8 mouse cellular contexts compared by ENCODE assay signal in genomic region chr9:119445737-119446136, GRCm38 (mm10). TPM values are rescaled to one million over a fixed set of nuclear protein-coding genes. Genes with fewer than 3 reads are reported as not detected.
DNase-seq lines count a peak whose midpoint lies in the region; ATAC-seq and TF ChIP-seq lines count a peak whose summit lies in the region.

No protein-coding gene starts in this region.

- no peak overlapping the region for H3K27ac ChIP-seq in layer of hippocampus, adult 2 months
- H3K27ac ChIP-seq in embryonic facial prominence, embryonic 10.5 days (replicated peaks) = peak overlapping the region; percentile 96
- H3K27ac ChIP-seq in intestine, embryonic 16.5 days (ENCODE audit: low read length) = no peak overlapping the region
- no peak overlapping the region for H3K27ac ChIP-seq in neural tube, embryonic 12.5 days

- no peak for DNase-seq in layer of hippocampus, adult 2 months (ENCODE audit: low spot score in 2 of 2)
- DNase-seq in layer of hippocampus, adult 9-10 months (ENCODE audit: low spot score) = no peak
- no peak for DNase-seq in embryonic facial prominence, embryonic 10.5 days (ENCODE audit: low spot score)
- no peak for DNase-seq in urinary bladder, adult 2 months (ENCODE audit: low spot score)
- DNase-seq in layer of hippocampus, postnatal 25 days (ENCODE audit: extremely low spot score in 1 of 2, low spot score in 1 of 2) = no peak
- no peak for DNase-seq in right cerebral cortex, postnatal 14 days

- peak overlapping the region; percentile 95 for H3K4me3 ChIP-seq in layer of hippocampus, adult 2 months
- H3K4me3 ChIP-seq in embryonic facial prominence, embryonic 10.5 days = peak overlapping the region; percentile 95
- peak overlapping the region; percentile 82 for H3K4me3 ChIP-seq in intestine, embryonic 16.5 days (ENCODE audit: low read length)
- peak overlapping the region; percentile 68 for H3K4me3 ChIP-seq in neural tube, embryonic 12.5 days

- no peak for TF ChIP-seq CTCF in layer of hippocampus, adult 2 months (conservative IDR thresholded peaks at IDR 0.05)

- 46% methylated on average over 6 of the region's 6 CpGs for WGBS in embryonic facial prominence, embryonic 10.5 days
- 29% methylated on average over 6 of the region's 6 CpGs for WGBS in intestine, embryonic 16.5 days
- 45% methylated on average over 6 of the region's 6 CpGs for WGBS in neural tube, embryonic 12.5 days

- H3K9ac ChIP-seq in intestine, embryonic 16.5 days (ENCODE audit: low read depth, low read length) = peak overlapping the region; percentile 93
- H3K9ac ChIP-seq in neural tube, embryonic 12.5 days = peak overlapping the region; percentile 85

- H3K27me3 ChIP-seq in embryonic facial prominence, embryonic 10.5 days (replicated peaks; ENCODE audit: low read depth, poor library complexity, severe bottlenecking) = no peaks in the 10 kb centered on the region
- no peaks in the 10 kb centered on the region for H3K27me3 ChIP-seq in intestine, embryonic 16.5 days (replicated peaks; ENCODE audit: control insufficient read depth, insufficient read depth, low read length)
- no peaks in the 10 kb centered on the region for H3K27me3 ChIP-seq in neural tube, embryonic 12.5 days (replicated peaks)

- peak; percentile 38 for ATAC-seq in intestine, embryonic 16.5 days
- no peak for ATAC-seq in neural tube, embryonic 12.5 days (ENCODE audit: low FRiP score, low read depth)

- no peaks in the 10 kb centered on the region for H3K9me3 ChIP-seq in embryonic facial prominence, embryonic 10.5 days
- H3K9me3 ChIP-seq in intestine, embryonic 16.5 days (ENCODE audit: control insufficient read depth, low read length) = no peaks in the 10 kb centered on the region
- H3K9me3 ChIP-seq in neural tube, embryonic 12.5 days = no peaks in the 10 kb centered on the region

- peaks cover 57% of the 10 kb centered on the region for H3K36me3 ChIP-seq in embryonic facial prominence, embryonic 10.5 days (replicated peaks)
- H3K36me3 ChIP-seq in intestine, embryonic 16.5 days (ENCODE audit: control insufficient read depth, insufficient read depth, low read length) = peaks cover 10% of the 10 kb centered on the region
- H3K36me3 ChIP-seq in neural tube, embryonic 12.5 days = peaks cover 39% of the 10 kb centered on the region

- H3K4me2 ChIP-seq in intestine, embryonic 16.5 days (ENCODE audit: low read depth, low read length) = peak overlapping the region; percentile 79
- H3K4me2 ChIP-seq in neural tube, embryonic 12.5 days (replicated peaks) = peak overlapping the region; percentile 92

- peaks cover 16% of the 10 kb centered on the region for H3K4me1 ChIP-seq in embryonic facial prominence, embryonic 10.5 days
- peaks cover 4% of the 10 kb centered on the region; the same call in 1 of the 2 replicates for H3K4me1 ChIP-seq in intestine, embryonic 16.5 days (ENCODE audit: control insufficient read depth, insufficient read depth, low read length)
- peaks cover 13% of the 10 kb centered on the region for H3K4me1 ChIP-seq in neural tube, embryonic 12.5 days

RNA-seq across cellular contexts. Expression of gene Exog, which starts 1.0 kb away (rescaled TPM):
- total RNA-seq in layer of hippocampus, adult 2 months (2021) = 10 to 100 TPM; 17.1 to 19.1 TPM
- 44.2 and 45.3 TPM in 2 replicates for polyA plus RNA-seq in embryonic facial prominence, embryonic 10.5 days (2016; fragmentation: Nextera tagmentation; extraction: Ambion mirVana)
- 15.3 and 17.5 TPM in 2 replicates for polyA plus RNA-seq in intestine, embryonic 16.5 days (2015; fragmentation: Nextera tagmentation; extraction: Ambion mirVana)
- polyA plus RNA-seq in neural tube, embryonic 12.5 days (2016; fragmentation: Nextera tagmentation; extraction: Ambion mirVana) = 43.5 and 44.4 TPM in 2 replicates
- 4.8 and 5.7 TPM in 2 replicates for polyA plus RNA-seq in urinary bladder, adult 2 months (2012; rRNA removed)
- total RNA-seq in layer of hippocampus, postnatal 25 days (2021) = 10 to 100 TPM; 18.9 to 21.0 TPM

RNA-seq across cellular contexts. Expression of gene Acvr2b, which starts 43.8 kb away (rescaled TPM):
- total RNA-seq in layer of hippocampus, adult 2 months (2021) = 10 to 100 TPM; 13.9 to 14.8 TPM
- polyA plus RNA-seq in embryonic facial prominence, embryonic 10.5 days (2016; fragmentation: Nextera tagmentation; extraction: Ambion mirVana) = 78.6 and 85.6 TPM in 2 replicates
- polyA plus RNA-seq in intestine, embryonic 16.5 days (2015; fragmentation: Nextera tagmentation; extraction: Ambion mirVana) = 6.3 and 8.4 TPM in 2 replicates
- polyA plus RNA-seq in neural tube, embryonic 12.5 days (2016; fragmentation: Nextera tagmentation; extraction: Ambion mirVana) = 100 and 107 TPM in 2 replicates
- 2.3 and 3.7 TPM in 2 replicates for polyA plus RNA-seq in urinary bladder, adult 2 months (2012; rRNA removed)
- 10 to 100 TPM; 10.5 to 12.2 TPM for total RNA-seq in layer of hippocampus, postnatal 25 days (2021)
